Mouse (Mus musculus) common myeloid progenitor, adult 5-6 weeks (primary cell): Measurements from ENCODE around the gene Tgif2. TPM values are rescaled to one million over a fixed set of nuclear protein-coding genes. Genes with fewer than 3 reads are reported as not detected.
"Not testable (repeated sequence)": the region's sequence is repeated elsewhere in the genome, so short reads cannot be mapped to it uniquely, and the experiment has no call there.

Source experiments
- ATAC-seq: replicated peaks from 2 replicates; pipeline ENCODE4 v1.8.0; 2016; ENCODE audit warnings: low read depth, mild to moderate bottlenecking, moderate TSS enrichment, inconsistent platforms; ENCODE audit not compliant: poor library complexity, severe bottlenecking
- total RNA-seq: library from RNA; stranded (forward); fragments of 200-1000, 187-1606 nt; gene quantifications from 2 replicates; pipeline ENCODE4 v1.2.3, GENCODE M21; 2017

Tgif2 gene
- total RNA-seq, 1 experiment from 2014 or later, result 18.6 TPM

- ATAC-seq, result no peak
Observed at GRCm38 (mm10) chr2:156870519-156870918, 30.7 kb downstream of the Tgif2 start.

- peak; percentile 42 for ATAC-seq
Observed at GRCm38 (mm10) chr2:156873629-156874028, 33.8 kb downstream of the Tgif2 start.

GRCm38 (mm10) chr2:156874047-156874759 lies 34.4 kb downstream of the Tgif2 start:
- ATAC-seq, result no peak

- ATAC-seq, result no peak
Observed at GRCm38 (mm10) chr2:156874760-156875510, 35.1 kb downstream of the Tgif2 start.

- peak; percentile 80 for ATAC-seq
Observed at GRCm38 (mm10) chr2:156877726-156878125, 37.9 kb downstream of the Tgif2 start.

GRCm38 (mm10) chr2:156879541-156879940 lies 39.7 kb downstream of the Tgif2 start:
- no peak for ATAC-seq

- ATAC-seq, result peak; percentile 36
Observed at GRCm38 (mm10) chr2:156882431-156883001, 42.7 kb downstream of the Tgif2 start.

- peak; percentile 12; the same call in 1 of the 2 replicates for ATAC-seq
Observed at GRCm38 (mm10) chr2:156884396-156885211, 44.8 kb downstream of the Tgif2 start.

GRCm38 (mm10) chr2:156885666-156886065 lies 45.9 kb downstream of the Tgif2 start:
- ATAC-seq, result not testable (repeated sequence)

GRCm38 (mm10) chr2:156886084-156886631 lies 46.4 kb downstream of the Tgif2 start:
- no peak for ATAC-seq

- ATAC-seq, result peak; percentile 82
Observed at GRCm38 (mm10) chr2:156887017-156887416, 47.2 kb downstream of the Tgif2 start, which contains the start of gene Sla2. Gene Sla2 (minus strand): TSS chr2:156887192.

GRCm38 (mm10) chr2:156888490-156888889 lies 48.7 kb downstream of the Tgif2 start:
- ATAC-seq, result no peak

GRCm38 (mm10) chr2:156892240-156892639 lies 52.4 kb downstream of the Tgif2 start:
- no peak for ATAC-seq

GRCm38 (mm10) chr2:156892821-156893220 lies 53.0 kb downstream of the Tgif2 start:
- no peak for ATAC-seq

- no peak for ATAC-seq
Observed at GRCm38 (mm10) chr2:156894496-156895265, 54.9 kb downstream of the Tgif2 start.

- ATAC-seq, result peak; percentile 54; the same call in 1 of the 2 replicates
Observed at GRCm38 (mm10) chr2:156896384-156896914, 56.6 kb downstream of the Tgif2 start.

- no peak for ATAC-seq
Observed at GRCm38 (mm10) chr2:156897034-156897433, 57.2 kb downstream of the Tgif2 start.

- no peak for ATAC-seq
Observed at GRCm38 (mm10) chr2:156898374-156898773, 58.6 kb downstream of the Tgif2 start.

GRCm38 (mm10) chr2:156899184-156899583 lies 59.4 kb downstream of the Tgif2 start:
- ATAC-seq, result no peak
